Mouse (Mus musculus): ENCODE results near the gene Cpt1a.

The Cpt1a gene

DNA sequence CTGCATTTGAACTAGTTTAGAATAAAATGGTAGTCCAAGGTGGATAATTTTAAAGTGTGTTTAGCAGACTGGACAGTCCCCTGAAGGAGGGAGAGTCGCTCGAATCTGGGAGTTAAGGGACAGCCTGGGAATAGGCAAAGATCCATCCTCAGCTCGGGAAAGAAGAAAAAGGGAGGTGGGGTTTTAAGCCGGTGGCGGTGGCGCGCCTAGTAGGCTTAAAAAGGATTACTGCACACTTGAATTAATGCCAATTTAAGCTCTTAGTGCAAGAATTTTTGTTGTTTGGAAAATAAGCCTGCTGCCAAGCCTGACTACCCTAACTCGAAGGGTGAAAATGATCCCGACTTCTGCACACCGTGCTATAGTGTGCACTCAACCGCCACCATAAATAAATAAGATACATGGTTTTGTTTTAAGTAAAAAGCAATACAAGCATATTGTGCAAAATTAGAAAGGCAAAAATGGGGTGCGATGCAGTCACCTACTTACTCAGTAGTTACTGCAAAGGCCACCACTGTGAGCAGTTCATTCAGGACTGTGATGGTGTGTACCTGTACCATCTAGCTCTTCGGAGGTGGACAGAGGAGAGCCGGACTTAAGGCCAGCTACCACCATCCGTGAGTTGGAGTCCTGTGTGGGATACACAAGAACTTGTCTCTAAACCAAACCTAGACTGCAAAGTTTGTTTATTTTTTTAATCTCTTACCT lies 3.8 kb downstream of the Cpt1a start:
- DNase-seq, result peak; percentile 43

DNA sequence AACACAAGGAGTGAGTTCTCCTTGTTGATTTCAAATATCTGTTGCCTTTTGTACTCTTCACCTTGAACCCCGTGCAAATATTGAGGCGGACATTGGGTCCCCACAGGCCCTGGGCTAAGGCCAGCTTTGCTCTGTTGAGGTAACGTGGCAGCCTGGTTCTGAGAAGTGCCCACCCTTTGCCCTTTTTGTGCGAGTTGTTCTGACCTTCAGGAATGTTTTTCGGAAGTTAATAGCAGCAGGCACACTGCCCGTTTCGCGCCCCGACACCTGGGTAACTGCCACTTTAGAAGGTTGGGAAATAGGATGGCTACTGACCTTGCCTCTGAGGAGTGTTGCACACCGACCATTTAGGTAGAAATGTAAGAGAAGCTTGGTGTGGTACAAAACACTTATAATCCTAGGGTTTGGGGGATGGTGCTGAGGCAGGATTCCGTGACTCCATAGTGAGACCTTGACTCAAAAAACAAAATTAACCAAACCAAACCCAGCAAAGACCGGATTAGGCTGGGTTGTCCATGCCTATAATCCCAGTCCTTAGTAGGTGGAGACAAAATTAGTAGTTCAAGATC lies 4.4 kb downstream of the Cpt1a start:
- DNase-seq, result peak; percentile 65

DNA sequence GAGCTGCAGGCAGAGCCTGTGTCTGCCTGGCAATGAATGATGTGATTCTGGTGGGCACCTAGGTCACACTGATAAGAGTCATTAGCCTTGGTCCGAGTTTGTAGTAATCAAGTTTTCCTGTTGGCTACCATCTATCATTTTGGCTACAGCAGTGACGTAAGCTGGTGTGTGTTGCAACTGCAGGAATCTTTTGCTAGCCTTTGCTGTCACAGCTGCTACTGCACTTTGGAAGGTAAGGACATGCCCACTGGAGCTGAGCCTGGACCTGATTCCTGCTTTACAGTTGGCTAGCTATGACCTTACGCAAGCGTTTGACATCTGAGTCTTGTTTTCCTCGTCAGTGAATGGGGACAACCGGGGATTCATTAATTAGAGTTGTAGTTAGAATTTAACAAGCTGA lies 11.1 kb downstream of the Cpt1a start:
- peak; percentile 59 for DNase-seq

DNA sequence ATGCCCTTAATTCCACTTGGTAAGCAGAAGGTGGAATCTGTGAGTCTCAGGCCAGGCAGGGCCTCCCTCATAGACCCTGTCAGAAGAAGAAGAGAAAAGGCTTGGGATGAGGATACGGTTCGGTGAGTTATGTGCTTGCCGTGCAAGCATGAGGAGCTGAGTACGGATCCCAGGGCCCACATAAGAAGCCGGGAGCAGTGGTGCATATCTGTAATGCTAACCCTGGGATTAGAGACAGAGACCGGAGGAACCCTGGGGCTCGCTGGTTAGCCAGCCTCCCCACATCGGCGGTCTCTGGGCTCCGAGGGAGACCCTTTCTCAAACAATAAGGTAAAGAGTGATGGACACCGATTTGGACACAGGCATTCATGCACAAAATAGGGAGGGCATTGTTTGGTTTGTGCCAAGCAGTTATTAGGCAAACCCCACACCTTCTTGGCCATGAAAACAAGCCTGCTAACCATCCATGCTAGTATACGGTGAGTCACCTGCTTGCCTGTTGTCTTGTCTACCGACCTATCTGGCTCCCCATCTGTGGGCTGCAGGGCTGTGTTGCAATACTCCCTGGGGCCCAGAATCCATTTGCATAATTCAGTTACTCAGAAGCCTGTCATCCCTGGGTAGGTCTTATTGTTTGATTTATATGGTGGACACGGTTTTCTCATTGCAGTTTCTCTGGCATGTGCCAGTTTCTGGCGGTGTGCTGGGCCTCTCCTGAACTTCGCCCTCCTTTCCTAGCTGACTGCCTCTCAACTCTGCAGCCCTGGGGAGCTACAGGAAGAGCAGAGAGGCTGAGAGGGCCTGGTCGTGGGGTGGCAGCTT lies 11.8 kb downstream of the Cpt1a start:
- DNase-seq, result peak; percentile 49

DNA sequence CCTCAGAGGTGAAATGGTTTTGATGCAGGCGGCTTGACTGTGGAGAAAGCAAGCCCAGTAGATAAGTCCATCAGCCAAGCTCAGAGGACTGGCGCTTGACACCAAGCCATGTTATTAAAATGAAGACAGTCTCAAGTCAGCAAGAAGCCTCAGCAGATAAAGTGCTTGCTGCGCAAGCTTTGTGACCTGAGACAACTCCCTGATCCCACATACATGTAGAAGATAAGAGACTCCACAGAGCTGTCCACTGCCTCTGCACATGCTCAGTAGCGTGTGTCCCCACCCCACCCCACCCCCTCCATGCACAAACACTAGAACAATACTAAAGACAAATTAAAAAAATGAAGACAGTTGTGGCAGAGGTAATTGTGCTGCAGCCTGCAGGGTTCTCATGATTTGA lies 12.4 kb downstream of the Cpt1a start:
- DNase-seq, result no peak

DNA sequence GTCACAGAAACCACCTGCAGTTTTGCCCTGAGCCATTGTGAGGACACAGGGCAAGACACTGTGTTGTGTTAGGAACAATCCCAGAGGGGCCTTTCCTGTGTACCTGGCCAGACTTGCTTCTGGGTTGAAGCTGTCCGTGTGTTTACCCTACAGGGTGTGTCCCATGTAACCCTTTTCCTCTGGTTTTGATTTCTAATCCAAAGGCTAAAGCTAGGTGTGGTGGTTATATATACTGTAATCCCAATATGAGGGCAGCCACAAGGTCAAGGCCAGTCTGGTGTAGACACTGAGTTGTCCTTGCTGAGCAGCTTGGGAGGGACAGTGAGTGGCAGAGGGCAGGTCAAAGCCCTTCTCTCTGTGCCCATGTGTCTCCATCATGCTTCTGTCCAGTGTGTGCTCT lies 13.8 kb downstream of the Cpt1a start:
- no peak for DNase-seq

DNA sequence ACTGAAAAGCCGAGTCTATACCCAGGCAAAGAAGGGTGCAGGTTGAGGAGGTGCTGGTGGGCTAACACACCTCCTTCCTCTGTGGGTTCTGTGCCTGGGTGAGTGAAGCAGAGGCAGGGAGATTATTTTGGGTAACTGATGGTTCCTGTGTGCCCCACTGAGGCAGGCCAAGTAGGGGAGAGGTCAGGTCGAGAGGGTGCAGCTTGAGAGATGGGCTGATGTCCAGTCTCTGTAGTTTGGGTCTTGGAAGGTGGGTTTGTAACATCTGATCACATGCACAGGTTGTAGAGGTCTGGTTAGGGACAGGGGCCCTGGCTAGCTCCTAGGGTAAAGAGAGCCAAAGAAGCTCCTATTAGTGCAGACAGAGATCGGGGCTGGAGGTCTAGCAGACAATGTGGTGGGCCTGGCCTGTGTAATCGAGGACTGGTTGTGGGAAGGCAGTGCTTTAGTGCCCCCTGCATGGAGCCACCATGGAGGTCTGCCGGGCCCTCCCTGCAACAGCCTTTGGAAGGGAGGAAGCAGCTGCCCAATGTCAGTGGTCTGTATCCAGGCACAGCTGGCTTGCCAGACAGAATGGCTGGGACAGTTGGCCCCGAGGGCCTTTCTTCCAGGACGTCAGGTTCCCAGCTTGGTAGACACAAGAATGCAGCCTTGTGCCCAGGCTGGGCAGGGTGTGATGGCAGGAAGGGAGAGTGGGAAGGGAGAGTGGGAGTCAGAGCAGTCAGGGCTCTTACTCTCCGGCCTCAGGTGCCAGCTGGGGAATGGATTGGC lies 14.5 kb downstream of the Cpt1a start:
- no peak for DNase-seq

DNA sequence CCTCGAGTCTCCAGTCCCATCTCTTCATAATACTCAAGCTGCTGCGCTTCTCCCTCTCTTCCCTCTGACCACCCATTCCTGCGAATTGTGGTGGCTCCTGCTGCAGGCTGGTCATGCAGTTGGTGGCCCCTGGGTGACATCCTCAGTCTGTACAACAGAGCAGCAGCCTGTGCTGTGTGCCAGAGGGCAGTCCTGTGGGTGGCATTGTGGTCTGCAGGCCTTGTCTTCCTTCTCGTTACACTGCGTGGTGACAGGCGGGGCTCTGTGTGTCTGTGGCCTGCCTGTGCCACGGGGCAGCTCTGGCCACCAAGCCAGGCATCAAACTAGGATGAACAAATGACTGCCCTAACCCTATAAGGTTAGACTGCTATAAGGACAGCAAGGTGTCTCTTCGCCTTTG lies 17.1 kb downstream of the Cpt1a start:
- DNase-seq, result no peak

DNA sequence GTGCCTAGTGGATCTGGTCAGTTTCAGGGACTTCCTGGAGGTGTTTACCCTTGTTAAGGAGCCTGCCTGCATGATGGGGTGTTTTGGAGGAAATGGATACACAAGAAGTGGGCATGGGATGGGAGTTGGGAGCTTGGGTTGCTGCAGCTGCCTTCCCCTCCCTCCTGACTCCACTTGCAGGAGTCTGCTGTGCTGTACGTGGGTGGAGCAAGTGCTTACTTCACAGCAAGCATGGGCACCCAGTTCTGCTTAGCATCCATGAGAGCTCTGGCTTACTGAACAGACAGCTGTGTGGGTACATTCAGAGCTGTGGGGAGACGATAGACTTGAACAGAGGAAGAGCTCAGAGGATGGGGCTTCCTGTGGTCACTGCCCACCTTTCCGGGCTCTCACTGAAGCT lies 18.9 kb downstream of the Cpt1a start:
- no peak for DNase-seq

DNA sequence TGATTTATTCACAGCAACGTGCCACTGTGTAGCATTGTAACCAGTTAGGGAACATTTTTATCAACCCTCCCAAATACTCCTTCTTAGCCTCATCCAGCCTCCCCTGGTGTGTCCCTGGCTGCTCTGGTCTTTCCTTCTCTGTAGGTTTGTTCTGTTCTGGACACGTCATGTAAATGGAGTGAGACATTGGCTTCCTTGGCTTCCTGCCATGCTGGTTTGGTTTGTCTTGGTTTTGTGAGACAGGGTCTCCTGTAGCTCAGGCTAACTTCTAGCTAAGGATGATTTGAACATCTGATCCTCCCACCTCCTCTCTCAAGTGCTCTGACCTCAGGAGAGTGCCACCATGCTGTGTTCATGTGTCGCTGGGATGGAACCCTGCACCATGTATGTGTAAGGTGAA lies 21.8 kb downstream of the Cpt1a start:
- DNase-seq, result peak; percentile 32

DNA sequence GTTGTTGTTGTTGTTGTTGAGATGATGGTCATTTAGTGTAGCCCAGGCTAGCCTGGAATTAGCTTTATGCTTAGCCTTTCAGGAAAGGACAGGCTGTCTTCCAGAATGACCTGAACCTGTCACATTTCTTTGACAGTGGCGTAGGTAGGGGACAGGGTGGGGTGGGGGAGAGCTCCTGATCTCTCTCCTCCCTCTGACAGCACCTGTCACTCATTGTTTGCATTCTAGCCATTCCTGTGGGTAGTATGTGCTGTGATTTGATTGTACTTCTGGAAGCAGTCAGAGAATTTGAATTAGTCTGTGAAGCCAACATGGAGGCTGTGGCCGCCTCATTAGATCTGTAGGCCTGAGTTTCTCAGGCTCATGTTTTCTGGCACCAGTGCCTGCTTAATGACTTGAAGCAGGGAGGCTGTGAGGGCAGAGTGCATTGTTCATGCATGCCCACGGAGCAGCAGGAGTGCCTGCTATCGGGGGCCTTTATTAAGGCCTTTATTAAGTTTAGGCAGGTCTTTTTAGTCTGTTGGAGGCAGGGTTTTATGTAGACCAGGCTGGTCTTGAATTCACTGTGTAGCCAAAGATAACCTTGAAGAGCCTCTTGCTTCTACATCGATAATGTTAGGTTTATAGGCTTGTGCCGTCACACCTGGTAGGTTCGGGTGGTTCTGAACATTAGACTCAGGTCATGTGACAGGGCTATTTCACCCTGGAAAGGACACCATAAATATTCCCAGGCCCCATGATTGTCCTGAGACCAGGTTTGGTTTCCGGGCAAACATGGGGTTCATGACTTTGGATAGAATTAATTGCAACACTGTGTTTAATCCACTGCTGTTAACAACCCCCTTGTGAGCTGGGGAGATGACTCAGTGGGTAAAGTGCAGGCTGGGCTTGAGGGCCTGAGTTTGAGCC lies 22.8 kb downstream of the Cpt1a start:
- peak; percentile 55 for DNase-seq

DNA sequence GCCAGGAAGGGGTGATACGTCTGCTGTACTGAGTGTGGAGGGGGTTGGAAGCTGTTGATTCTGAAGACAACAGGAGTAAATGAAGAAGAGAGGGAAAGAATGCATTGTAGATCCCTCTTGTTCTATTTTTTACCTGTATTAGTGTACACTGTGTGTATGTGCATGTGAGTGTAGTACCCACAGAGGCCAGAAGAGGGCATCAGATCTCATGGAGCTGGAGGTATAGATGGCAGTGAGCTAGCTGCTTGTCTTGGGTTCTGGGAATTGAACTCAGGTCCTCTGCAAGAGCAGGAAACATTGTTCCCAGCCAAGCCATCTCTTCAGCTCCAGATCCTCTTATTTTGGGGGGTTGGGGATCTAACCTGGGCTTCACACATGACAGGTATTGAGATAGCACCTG lies 25.6 kb downstream of the Cpt1a start:
- no peak for DNase-seq

DNA sequence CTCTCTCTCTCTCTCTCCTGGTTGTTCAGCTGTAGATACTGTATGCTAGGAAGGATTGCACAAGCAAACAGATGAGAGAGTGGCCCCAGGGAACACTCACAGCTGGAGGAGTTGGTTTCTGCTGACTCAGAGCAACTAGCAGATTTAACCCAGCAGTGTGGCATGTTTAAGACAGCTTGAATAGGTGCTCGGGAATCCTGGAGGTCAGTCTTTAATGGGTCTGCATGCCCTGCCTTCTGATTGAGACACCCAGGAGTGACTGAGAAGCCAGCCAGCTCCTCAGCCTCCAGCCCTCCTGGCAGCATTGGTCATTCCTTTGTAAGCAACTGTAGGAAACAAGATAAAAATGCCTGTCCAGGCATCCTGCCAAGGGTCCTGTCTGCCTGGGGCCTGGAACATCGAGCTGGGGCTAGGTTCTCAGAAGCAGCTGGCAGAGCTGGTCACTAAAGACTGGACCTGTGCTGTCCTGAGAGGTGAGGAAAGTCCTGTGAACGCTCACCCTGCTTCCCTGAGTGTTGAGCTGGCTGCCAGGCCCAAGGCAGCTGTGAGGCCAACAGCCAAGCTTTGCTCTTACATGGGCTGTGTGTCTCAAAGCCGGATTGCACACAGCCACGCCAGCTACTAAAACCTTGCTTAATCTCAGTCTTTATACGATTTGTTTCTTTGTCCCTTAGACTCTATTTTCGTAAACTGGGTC lies 31.4 kb downstream of the Cpt1a start:
- DNase-seq, result peak; percentile 79

DNA sequence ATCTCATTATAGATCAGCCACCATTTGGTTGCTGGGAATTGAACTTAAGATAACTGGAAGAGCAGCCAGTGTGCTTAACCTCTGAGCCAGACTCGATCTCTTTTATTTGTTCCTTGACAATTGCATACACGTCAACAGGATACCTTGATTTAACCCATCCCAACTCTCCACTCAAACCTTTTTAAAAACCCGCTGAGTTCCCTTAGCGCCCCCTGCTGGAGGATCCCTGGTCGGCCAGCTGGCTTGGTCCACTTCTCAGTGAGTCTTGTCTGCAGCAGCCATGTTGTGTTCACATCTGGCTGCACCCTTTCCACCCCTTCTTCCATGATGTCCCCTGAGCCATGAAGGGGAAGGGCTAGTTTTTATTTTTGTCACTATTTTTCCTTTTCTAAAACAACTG lies 33.0 kb downstream of the Cpt1a start:
- peak; percentile 55 for DNase-seq

DNA sequence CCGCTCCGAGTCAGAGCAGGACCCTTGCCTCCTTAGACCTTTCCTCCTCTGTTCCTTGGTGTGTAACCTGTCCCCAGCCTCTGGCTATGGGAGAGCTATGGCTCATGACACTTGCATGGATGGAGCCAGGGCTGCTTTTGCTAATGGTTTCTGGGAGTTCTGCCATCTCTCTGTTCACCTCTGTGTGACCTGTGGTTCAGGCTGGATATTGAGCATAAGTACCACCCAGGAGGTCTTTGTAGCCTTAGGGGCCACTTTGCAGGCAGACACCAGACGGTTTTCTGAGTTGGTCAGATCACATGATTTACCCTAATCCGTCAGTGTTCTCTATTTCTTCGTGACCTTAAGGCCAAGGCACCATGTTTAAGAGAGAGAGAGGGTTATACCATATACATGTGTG lies 34.4 kb downstream of the Cpt1a start:
- no peak for DNase-seq

DNA sequence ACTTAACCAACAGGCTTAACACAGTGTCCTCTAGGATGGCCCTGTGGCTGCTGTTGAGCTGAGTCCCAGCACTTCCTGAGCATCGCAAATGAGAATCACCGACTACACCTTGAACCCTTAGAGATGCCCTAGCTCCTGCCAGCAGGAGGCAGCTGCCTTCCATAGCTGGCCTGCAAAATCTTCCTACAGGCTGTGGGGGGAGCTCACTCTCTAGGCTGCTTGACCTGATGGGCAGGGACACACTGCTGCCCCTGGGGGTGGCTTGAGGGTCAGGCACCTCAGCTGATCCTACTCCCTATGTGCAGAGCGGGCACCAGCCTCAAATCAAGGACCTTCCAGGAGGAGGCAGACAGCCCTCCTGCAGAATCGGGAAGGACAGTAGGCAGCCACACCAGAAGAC lies 35.5 kb downstream of the Cpt1a start:
- DNase-seq, result no peak

DNA sequence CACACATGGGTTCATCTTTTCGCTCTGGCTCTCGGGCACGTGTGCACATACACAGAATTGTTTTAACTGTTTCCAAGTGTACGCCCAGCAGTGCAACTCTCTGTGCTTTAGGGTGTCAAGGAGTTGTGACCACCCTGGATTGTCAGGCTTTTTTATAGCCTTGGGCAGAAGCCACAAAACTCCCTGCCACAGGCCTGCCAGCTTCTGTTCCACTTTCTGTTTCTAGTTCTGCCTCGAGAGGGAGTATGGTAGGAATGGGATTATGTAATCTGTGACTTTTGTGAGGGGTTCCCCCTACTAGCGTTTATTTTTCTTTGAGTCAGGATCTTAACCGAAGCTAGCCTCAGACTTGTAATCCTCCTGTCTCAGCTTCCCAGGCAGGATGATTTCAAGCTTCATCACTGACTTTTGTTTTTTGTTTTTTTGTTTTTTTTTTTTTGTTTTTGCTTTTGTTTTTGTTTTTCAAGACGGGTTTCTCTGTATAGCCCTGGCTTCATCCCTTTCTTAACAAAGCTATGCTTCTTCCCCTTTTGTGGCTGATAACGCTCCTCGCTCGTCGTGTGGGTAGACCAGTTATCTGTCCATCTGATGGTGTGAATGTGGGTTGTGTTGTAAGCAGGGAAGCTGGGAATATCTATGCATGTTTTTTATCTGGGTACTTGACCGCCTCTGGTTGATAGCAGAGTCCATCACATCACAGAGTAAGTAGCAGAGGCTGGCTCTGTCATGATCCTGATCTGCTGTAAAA lies 37.9 kb downstream of the Cpt1a start:
- DNase-seq, result no peak

DNA sequence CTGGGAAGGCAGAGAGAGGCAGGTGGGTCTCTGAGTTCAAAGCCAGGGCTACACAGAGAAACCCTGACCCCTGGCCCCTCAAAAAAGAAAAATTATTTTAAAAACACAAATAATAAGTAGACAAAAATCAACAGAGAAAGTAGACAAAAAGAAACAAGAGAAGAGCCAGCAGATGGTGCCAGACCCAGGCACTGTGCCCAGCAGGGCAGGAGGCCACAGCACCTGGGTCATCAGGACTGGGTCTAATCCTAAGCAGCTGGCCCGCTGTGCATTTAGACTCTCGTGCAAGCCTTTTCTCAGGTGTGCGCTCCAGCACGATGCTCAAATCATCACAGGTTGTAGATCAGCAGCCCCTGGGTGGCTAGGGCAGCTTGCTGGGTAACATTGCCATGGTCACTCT lies 41.4 kb downstream of the Cpt1a start:
- no peak for DNase-seq

DNA sequence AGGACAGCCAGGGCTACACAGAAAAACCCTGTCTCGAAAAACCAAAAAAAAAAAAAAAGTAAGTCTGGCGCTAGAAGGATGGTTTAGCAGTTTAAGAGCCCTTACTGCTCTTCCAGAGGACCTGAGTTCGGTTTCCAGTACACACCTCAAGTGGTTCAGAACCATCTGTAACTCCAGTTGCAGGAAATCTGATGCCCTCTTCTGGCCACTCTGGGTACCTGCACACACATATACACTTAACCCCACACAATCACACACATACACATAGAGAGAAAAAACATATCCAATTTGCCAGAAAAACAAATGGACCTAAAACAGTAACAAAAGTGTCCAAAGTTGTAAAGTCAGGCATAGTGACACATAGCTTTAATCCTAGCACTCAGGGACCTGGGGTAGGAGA lies 43.0 kb downstream of the Cpt1a start:
- no peak for DNase-seq

DNA sequence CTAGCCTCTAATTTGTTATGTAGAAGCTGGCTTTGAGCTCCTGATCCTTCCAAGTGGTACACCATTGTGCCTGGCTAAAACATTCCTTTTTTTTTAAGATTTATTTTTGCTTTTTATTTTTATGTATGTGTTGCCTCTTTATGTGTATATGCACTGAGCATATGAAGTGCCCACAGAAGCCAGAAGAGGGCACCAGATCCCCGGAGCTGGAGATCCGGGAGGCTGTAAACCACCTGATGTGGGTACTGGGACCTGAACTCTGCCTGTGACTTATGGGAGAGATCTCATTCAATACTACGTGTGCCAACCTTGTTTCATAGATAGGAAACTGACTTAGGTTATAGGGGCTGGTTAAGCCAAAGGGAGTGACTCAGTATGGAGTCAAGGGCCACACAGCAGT lies 46.1 kb downstream of the Cpt1a start:
- DNase-seq, result no peak

DNA sequence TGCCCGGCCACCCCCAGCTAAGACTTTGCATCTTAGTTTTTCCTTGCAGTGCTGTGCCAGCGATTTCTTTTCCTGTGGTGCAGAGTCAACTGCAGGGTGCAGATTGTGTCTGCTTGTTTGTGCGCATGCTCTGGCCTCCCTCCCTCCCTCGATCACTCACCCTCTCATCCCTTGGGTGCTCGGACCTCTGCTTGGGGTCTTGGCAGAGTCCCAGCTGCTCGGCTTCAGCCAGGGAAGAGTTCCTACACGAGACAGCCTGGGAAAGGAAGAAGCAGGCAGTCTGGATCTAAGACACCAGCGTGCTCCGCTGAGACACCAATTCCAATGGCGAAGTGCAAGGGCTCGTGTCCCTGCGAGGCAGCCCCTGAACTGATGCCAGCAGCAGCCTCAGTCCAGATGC lies 51.2 kb downstream of the Cpt1a start:
- DNase-seq, result peak; percentile 76

All from kidney, postnatal 10 days (tissue).